Comparison of ENCODE assay signal across 18 mouse cellular contexts in genomic region chr17:52079316-52079715, GRCm38 (mm10).
A peak's percentile ranks its signal among the peaks of the same experiment; 100 is the strongest.
DNase-seq lines count a peak whose midpoint lies in the region; ATAC-seq and TF ChIP-seq lines count a peak whose summit lies in the region.
"Had no signal": no experiment of that assay in that cellular context is flagged by ENCODE, and none has a peak within 500 bp of the region (broad histone marks: within the 10 kb centered on the region; RNA-seq: fewer than 3 reads in every experiment).

No protein-coding gene starts in this region.

- no peaks in the 10 kb centered on the region for H3K9me3 ChIP-seq in midbrain, embryonic 13.5 days
- H3K9me3 ChIP-seq: embryonic facial prominence, embryonic 15.5 days; forebrain, embryonic 10.5 days; heart, embryonic 13.5 days had no signal

- H3K4me1 ChIP-seq in spleen, adult 2 months (ENCODE audit: control insufficient read depth, insufficient read depth, insufficient read length): no peaks in the 10 kb centered on the region; the same call in 1 of the 2 replicates
- H3K4me1 ChIP-seq in midbrain, embryonic 13.5 days (replicated peaks): no peaks in the 10 kb centered on the region
- H3K4me1 ChIP-seq: embryonic facial prominence, embryonic 15.5 days; forebrain, embryonic 10.5 days; heart, embryonic 13.5 days had no signal

- TF ChIP-seq CTCF in spleen, adult 2 months (IDR thresholded peaks at IDR 0.05; ENCODE audit: extremely low read depth, insufficient read depth, insufficient read length, insufficient replicate concordance): no peak

- DNase-seq in heart, adult 11 months: peak; percentile 82
- no peak for DNase-seq in heart, adult 9 months (ENCODE audit: low spot score in 2 of 2)
- DNase-seq in spleen, adult 2 months (ENCODE audit: low read depth in 1 of 2, low spot score in 2 of 2): peak; percentile 40 to 47
- DNase-seq in thymus, postnatal 4 days: peak; percentile 42
- no peak for DNase-seq in gastrocnemius, adult 18-20 months (ENCODE audit: low spot score)
- DNase-seq in adipocyte (ENCODE audit: low spot score): no peak
- DNase-seq: embryo, embryonic 11 days; heart, postnatal 36 days; liver; lung, adult 18-20 months; lung, postnatal 4 days; right cerebral cortex, postnatal 25 days had no signal

- no peaks in the 10 kb centered on the region for H3K27me3 ChIP-seq in spleen, adult 2 months (ENCODE audit: control insufficient read depth, insufficient read depth, low read length)
- no peaks in the 10 kb centered on the region for H3K27me3 ChIP-seq in midbrain, embryonic 13.5 days
- H3K27me3 ChIP-seq: embryonic facial prominence, embryonic 15.5 days; heart, embryonic 13.5 days; Patski had no signal

- no peak overlapping the region for H3K27ac ChIP-seq in spleen, adult 2 months (ENCODE audit: insufficient read depth, low read length)
- no peak overlapping the region for H3K27ac ChIP-seq in midbrain, embryonic 13.5 days
- H3K27ac ChIP-seq: embryonic facial prominence, embryonic 15.5 days; forebrain, embryonic 10.5 days; heart, embryonic 13.5 days had no signal

- ATAC-seq in hematopoietic stem cell, adult 5-6 weeks (replicated peaks in 1 of 2; ENCODE audit: insufficient read depth in 1 of 2, low FRiP score in 2 of 2, low TSS enrichment in 1 of 2, low read depth in 1 of 2, poor library complexity in 2 of 2, severe bottlenecking in 2 of 2): peak; percentile 64 to 85
- no peak for ATAC-seq in midbrain, embryonic 13.5 days
- ATAC-seq: Patski had no signal

- 21% methylated on average over 7 of the region's 7 CpGs for WGBS in spleen, adult 2 months
- 80% methylated on average over 7 of the region's 7 CpGs for WGBS in midbrain, embryonic 13.5 days

- no peaks in the 10 kb centered on the region for H3K36me3 ChIP-seq in spleen, adult 2 months (ENCODE audit: control insufficient read depth, insufficient read depth, low read length)
- H3K36me3 ChIP-seq in midbrain, embryonic 13.5 days: no peaks in the 10 kb centered on the region
- H3K36me3 ChIP-seq: embryonic facial prominence, embryonic 15.5 days; forebrain, embryonic 10.5 days; heart, embryonic 13.5 days had no signal

- TF ChIP-seq POLR2A in spleen, adult 2 months (IDR thresholded peaks at IDR 0.05; ENCODE audit: low read depth, low read length): no peak

- H3K4me3 ChIP-seq in spleen, adult 2 months (ENCODE audit: extremely low read depth, insufficient read depth, insufficient read length): no peak overlapping the region
- H3K4me3 ChIP-seq in midbrain, embryonic 13.5 days (replicated peaks): no peak overlapping the region
- H3K4me3 ChIP-seq: embryonic facial prominence, embryonic 15.5 days; forebrain, embryonic 10.5 days; heart, embryonic 13.5 days had no signal

- H3K9ac ChIP-seq in midbrain, embryonic 13.5 days (replicated peaks): no peak overlapping the region
- H3K9ac ChIP-seq: embryonic facial prominence, embryonic 15.5 days; heart, embryonic 13.5 days had no signal

- H3K4me2 ChIP-seq in midbrain, embryonic 13.5 days (replicated peaks): no peak overlapping the region
- H3K4me2 ChIP-seq: embryonic facial prominence, embryonic 15.5 days; heart, embryonic 13.5 days had no signal

Comparison
In these comparisons a context has a peak if more than half of its experiments do, and no peak if none do; other contexts are left out.
1. DNase-seq: peak in heart, adult 11 months (single experiment), spleen, adult 2 months (2 of 2) and thymus, postnatal 4 days (single experiment); none in heart, adult 9 months (0 of 2), gastrocnemius, adult 18-20 months (single experiment) and adipocyte (single experiment).